Mouse (Mus musculus) gastrocnemius, adult 2 months (tissue): ENCODE data around the gene Gm16181. TPM values are rescaled to one million over a fixed set of nuclear protein-coding genes. Genes with fewer than 3 reads are reported as not detected.
"Not testable (repeated sequence)": the region's sequence is repeated elsewhere in the genome, so short reads cannot be mapped to it uniquely, and the experiment has no call there.

ENCODE experiments used
- DNase-seq: peaks from one replicate; pipeline ENCODE4 v3.0.0; 2022
- H3K27ac ChIP-seq: fragments of 200-600 bp; 2 replicates; pipeline ENCODE4 v1.8.1; 2022; ENCODE audit warnings: mild to moderate bottlenecking
- H3K4me3 ChIP-seq: fragments of 200-600 bp; 2 replicates; pipeline ENCODE4 v1.8.1; 2022; ENCODE audit warnings: mild to moderate bottlenecking, moderate library complexity
- CTCF ChIP-seq: fragments of 200-600 bp; IDR thresholded peaks from 2 replicates; pipeline ENCODE4 v1.8.1; 2022; ENCODE audit warnings: antibody characterized with exemption, mild to moderate bottlenecking, moderate library complexity
- intact Hi-C: fragments of 180-260 bp; cut with DNase I; formaldehyde crosslinking; loops from one replicate; pipeline ENCODE4 v1.15.1; 2025
- total RNA-seq, 2 experiments: library from RNA; stranded (reverse); gene quantifications; 2 replicates each; pipeline ENCODE4 v1.2.3; 2021

Gm16181 gene
- total RNA-seq, 2 experiments from 2014 or later = not detected

DNA sequence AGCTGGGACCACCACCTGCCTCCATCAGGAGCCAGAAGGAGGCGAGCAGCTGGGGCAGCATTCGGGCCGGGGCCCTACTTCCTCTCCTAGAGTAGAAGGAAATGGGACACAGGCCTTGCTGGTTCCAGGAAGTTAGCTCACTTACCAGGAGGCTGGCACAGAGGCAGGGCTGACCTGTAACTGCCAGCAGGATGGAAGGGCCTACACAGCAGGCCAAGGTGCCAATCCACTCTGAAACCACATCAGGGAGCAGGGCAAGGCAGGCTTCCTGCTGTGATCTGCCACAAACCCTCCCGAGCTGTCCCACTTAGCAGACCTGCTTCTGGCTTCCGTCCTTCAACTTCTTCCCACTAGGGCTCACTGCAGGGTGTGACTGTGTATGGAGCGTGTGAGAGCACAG lies 1.7 kb downstream of the Gm16181 start:
- Histone ChIP-seq H3K4me3 (peak overlapping the region; percentile 39), H3K27ac (peak overlapping the region; percentile 70)
- intact Hi-C loops = no loop called here

DNA sequence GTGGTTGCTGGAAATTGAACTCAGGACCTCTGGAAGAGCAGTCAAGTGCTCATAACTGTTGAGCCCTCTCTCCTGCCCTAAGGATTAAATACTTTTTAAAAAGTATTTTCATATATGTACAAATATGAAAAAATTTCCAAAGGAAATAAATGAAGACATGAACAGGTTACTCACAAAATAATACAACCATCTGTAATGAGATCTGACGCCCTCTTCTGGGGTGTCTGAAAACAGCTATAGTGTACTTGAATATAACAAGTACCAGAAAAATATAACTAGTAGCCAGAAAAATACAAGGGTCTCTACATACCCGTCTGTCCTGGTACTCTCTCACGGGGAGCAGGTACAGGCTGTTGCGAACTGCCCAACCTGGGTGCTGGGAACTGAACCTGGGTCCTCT lies 4.0 kb downstream of the Gm16181 start:
- DNase-seq = no peak
- Histone ChIP-seq H3K4me3 (no peak overlapping the region), H3K27ac (no peak overlapping the region)
- TF ChIP-seq CTCF = no peak
- intact Hi-C loops = no loop called here

More for the DNA sequence above, 1.7 kb downstream of the Gm16181 start:
- DNase-seq = peak; percentile 60
- TF ChIP-seq CTCF = no peak

DNA sequence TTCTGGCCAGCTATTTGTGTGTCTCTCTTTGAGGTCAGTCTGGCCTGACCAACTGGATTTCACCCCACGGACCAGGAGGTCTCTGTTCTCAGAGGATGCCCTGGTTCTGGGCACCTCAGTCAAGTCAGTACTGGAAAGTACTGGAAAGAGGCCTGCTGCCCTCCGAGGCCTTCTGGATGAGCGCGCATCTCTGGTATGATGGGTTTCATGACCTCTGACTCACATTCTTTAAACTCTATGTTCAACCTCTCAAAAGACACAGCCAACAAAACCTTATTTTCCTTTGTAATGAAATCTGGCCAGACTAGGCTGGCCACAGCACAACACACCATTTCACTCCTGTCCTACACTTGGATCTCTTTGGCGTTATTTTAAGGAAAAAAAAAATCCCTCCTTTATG lies 4.8 kb downstream of the Gm16181 start:
- no peak for DNase-seq
- TF ChIP-seq CTCF = no peak
- Histone ChIP-seq H3K4me3 (no peak overlapping the region), H3K27ac (no peak overlapping the region)
- intact Hi-C loops = no loop called here

DNA sequence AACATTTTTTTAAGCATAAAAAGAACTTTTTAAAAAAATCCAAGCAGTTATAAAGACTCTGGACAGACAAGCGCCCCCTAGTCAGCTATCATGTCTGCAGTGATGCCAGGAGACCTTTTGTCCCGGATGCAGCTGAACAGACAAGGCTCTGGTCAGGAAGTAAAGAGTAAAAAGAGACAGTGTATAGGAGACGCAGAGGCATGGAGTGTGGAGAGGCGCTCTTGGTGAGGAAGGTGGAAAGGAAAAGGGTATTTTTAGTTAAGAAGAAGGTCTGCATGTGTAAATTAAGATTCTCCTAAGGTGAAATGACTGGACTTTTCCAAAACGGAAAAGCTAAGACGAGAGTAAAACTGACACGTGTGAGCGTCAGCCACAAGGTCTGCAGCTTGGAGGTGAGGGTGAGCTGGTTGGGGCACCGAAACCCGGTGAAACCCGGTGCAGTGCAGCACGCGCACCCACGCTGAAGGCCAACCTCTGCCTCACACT lies 6.0 kb downstream of the Gm16181 start:
- Histone ChIP-seq H3K4me3 (no peak overlapping the region), H3K27ac (no peak overlapping the region)
- intact Hi-C loops = no loop called here
- 0 out of 2 replicates have a peak, but pooled peaks have one; percentile 8 for TF ChIP-seq CTCF
- DNase-seq = no peak

DNA sequence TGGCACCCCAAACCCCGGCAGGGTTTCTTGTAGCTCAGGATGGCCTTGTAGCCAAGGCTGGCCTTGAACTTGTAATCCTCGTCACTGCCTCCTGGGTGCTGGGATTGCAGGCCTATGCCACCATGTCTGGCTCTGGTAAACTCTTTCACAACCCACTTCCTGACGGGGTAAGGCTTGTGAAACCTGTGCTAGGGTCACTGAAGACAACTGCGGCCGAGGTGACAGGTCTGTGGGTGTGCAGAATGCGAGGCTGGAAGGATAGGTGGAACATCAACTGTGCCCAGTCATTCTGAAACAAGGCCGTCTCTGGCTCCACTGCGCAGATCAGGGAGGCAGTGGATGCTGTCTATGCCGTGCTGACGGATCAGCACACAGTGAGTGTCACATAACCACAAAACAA lies 10.4 kb downstream of the Gm16181 start:
- no peak overlapping the region for H3K4me3 ChIP-seq
- intact Hi-C loops = loop anchor here (5.0 to 10.0 kb wide), 2 partner anchors 34 to 206 kb away; partner anchors contain the start of gene Sapcd1
- no peak for TF ChIP-seq CTCF
- no peak overlapping the region for H3K27ac ChIP-seq
- DNase-seq = no peak

DNA sequence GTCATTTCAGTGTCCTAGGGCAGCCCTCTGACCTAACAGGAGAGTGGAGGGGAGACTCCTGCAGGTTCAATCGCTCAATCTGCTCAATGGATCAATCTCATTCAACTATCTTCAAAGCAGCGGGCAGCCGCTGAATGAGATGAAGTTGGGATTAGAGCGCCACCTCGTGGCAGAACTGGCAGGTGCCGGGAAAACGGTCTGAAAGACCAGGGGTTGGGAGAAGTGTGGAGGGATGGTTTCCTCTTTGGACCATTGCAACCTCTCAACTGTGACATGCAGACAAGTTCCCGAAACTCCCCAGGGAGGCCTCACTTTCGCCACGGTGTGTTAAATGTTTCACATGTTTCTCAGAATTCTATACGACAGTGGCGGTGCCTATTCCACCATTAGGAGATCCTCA lies 11.4 kb downstream of the Gm16181 start:
- Histone ChIP-seq H3K4me3 (no peak overlapping the region), H3K27ac (no peak overlapping the region)
- intact Hi-C loops = loop anchor here (1.0 to 10.0 kb wide), 4 partner anchors 35 to 207 kb away; partner anchors contain the start of gene Sapcd1
- TF ChIP-seq CTCF = peak; percentile 97
- DNase-seq = peak; percentile 87

DNA sequence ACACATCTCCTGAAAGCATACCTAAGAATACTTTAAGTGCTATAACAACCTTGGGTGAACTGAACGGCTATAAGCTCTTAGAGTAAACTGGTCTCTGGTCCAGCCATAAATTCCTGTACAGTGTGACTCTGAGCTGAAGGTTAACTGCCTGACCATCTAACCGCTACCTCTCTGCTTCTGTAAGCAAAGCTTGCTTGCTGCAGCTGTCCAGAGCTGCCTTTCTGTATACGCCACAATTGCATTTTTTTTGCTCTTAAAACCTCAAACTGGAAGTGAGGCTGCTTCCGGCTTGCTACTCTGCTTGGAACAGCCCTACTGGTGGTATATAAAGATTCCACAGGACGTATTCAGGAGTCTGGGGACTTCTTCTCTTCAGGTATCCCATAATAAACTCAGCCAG lies 12.0 kb downstream of the Gm16181 start:
- H3K4me3 ChIP-seq = no peak overlapping the region
- TF ChIP-seq CTCF = no peak
- intact Hi-C loops = loop anchor here (1.0 to 10.0 kb wide), 4 partner anchors 35 to 208 kb away; partner anchors contain the start of gene Sapcd1
- peak overlapping the region; percentile 95 for H3K27ac ChIP-seq
- DNase-seq = no peak

DNA sequence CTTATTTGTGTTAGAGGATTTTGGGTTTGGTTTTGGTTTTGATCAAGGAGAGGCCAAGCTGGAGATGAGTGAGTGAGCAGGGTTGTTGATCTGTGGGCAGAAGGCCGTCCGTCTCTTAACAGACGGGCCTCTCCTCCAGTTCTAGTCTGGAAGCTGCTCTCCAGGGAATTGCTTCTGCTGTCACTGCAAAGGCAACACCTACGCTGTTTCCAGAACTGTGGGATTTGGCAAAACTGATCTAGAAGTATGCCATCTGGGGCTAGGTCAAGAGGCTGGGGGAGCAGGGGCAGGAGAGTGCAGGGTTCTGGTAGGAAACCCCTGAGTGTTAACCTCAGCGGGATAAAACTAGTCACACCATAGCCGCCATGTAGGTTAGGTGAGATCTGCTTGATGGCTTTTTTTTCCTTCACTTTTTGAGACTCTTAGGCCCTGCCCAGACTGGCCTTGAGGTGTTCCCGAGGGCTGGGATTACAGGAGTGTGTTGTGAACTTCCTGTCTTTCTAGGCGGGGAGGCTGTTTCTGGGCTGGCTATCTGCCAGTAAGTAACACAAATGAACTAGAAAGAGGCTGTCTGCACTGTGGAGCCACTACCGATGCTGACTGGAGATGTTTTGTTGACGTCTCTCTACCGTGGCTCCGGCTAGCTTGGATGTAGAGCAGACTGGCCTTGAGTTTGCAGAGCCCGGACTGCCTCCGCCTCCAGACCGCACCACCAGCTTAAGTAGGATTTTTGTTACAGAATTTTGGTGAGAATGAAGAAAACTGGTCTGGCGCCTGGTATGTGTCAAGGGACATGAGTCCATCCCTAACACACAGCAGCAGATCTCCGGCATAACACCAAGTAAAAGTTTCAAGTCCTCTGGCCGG lies 12.7 kb downstream of the Gm16181 start, which contains the start of gene Atp6v1g2:
Atp6v1g2 (plus strand) TSS at position 547 of the 867 bp plus-strand sequence.
- no peak for TF ChIP-seq CTCF
- no peak for DNase-seq
- Histone ChIP-seq H3K4me3 (peak within 1 kb of the TSS; percentile 80), H3K27ac (peak within 1 kb of the TSS; percentile 95)
- intact Hi-C loops = loop anchor here (2.0 to 10.0 kb wide), 3 partner anchors 36 to 209 kb away; partner anchors contain the start of gene Sapcd1

DNA sequence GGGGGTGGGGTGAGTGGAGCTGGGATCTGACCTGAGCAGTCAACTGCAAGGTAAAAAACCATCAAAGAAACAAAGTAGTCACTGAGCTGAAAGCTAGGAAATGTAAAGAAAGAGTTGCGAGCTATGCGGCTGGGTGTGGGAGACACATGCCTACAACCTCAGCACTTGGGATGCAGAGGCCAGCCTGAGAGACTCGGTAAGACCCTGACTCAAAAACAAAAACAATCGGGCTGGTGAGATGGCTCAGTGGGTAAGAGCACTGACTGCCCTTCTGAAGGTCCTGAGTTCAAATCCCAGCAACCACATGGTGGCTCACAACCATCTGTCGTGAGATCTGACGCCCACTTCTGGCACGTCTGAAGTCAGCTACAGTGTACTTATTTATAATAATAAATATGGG lies 13.5 kb downstream of the Gm16181 start:
- not testable (repeated sequence) for DNase-seq
- peak overlapping the region; percentile 95 for H3K27ac ChIP-seq
- intact Hi-C loops = loop anchor here (5.0 to 10.0 kb wide), 2 partner anchors 37 to 209 kb away; partner anchors contain the start of gene Sapcd1
- H3K4me3 ChIP-seq = peak overlapping the region; percentile 80

DNA sequence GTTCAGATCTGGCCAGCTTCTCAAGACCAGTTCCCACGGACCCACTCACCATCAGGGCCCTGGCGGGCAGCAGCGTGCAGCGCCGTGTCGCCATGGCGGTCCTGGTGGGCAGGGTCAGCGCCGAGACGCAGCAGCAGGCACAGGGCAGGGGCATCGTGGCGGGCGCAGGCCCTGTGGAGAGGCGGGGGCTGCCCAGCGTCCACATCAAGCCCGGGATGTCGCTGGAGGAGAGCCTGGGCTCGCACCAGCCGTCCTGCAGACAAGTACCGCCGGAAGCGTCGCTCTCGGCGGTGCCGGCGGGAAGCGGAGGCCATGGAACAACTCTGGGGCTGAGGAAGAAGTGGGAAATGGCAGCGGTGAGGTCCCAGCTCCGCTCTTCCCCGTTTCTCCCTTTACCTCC lies 14.3 kb downstream of the Gm16181 start:
- intact Hi-C loops = loop anchor here (5.0 to 10.0 kb wide), 3 partner anchors 38 to 210 kb away; partner anchors contain the start of genes D17H6S53E and Sapcd1
- Histone ChIP-seq H3K27ac (peak overlapping the region; percentile 95), H3K4me3 (peak overlapping the region; percentile 80)
- peak; percentile 55 for DNase-seq
- no peak for TF ChIP-seq CTCF

DNA sequence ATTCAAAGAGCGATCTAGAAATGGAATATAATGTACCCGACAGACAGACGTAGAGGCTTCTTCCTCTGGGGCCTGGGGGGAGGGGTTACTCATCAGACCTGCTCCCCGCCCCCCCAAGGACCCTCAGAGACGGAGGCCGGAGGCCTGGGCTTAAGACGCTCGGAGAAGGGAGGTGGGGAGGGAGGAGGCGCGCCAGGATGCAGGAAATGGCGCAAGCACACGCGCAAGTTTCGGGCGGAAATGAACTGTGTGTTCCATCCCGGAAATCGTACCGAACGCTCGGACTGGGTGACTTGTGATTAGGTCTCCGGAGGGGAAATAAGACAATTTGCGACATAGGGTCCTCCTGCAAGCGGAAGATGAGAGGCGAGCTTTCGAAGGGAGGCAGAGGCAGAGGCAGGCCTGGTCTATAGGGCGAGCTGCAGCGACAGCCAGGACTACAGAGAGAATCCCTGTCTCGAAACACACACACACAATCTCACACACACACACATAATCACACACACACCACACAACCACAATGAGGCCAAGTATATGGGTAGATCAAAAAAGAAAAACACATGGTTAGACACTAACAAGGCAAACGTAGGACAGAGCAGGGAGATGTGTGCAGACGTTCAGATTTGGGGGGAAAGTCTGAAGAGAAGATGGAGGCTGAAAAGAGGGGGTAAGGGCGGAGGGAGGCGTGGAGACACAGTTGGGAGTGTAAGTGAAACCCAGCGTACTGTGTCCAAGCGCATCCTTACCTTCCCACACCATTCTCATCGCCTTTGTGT lies 15.2 kb downstream of the Gm16181 start, which contains the start of gene Nfkbil1:
Nfkbil1 (minus strand) TSS at position 179 of the 776 bp plus-strand sequence.
- intact Hi-C loops = loop anchor here (5.0 to 10.0 kb wide), 2 partner anchors 109 to 211 kb away; partner anchors contain the start of genes D17H6S53E and Sapcd1
- H3K4me3 ChIP-seq = peak within 1 kb of the TSS; percentile 80

DNA sequence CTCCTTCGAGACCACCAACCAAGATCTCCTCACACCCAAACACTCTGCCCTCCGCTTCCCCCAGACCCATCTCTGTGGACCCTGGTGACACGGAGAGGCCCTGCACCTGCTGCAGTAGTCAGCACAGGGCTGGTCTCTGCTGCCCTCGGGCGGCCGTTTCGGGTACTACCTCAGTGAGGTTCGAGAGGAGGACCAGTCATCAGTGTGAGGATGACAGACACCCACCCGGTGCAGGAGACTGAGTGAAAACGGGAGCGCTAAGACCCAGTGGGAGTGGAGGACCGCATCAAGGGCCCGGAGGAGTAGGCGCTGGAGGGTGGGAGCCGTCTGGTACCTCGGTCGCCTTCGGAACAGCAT lies 15.7 kb downstream of the Gm16181 start:
- Histone ChIP-seq H3K4me3 (peak overlapping the region; percentile 80), H3K27ac (peak overlapping the region; percentile 95)
- no peak; the same call in 1 of the 2 replicates for TF ChIP-seq CTCF
- peak; percentile 96 for DNase-seq
- intact Hi-C loops = loop anchor here (5.0 to 10.0 kb wide), 2 partner anchors 109 to 212 kb away; partner anchors contain the start of genes D17H6S53E and Sapcd1

More for the DNA sequence above, 15.2 kb downstream of the Gm16181 start, which contains the start of gene Nfkbil1:
- no peak for TF ChIP-seq CTCF
- DNase-seq = peak; percentile 91
- peak within 1 kb of the TSS; percentile 95 for H3K27ac ChIP-seq
